Mouse (Mus musculus): Measurements from ENCODE around the gene Tent5b. TPM values are rescaled to one million over a fixed set of nuclear protein-coding genes. Genes with fewer than 3 reads are reported as not detected.

The Tent5b gene
- polyA plus RNA-seq, 1 experiment from 2014 or later = not detected

Other genes starting within 250 kb of the Tent5b start
- gene Map3k6, start 239.3 kb upstream of the Tent5b start, polyA plus RNA-seq (2016; fragmentation: Nextera tagmentation; extraction: Ambion mirVana) = 2.8 and 3.6 TPM in 2 replicates
- 0.37 and 0.46 TPM in 2 replicates for gene Sytl1, start 217.0 kb upstream of the Tent5b start, polyA plus RNA-seq (2016; fragmentation: Nextera tagmentation; extraction: Ambion mirVana)
- 47.6 and 48.4 TPM in 2 replicates for gene Tmem222, start 202.3 kb upstream of the Tent5b start, polyA plus RNA-seq (2016; fragmentation: Nextera tagmentation; extraction: Ambion mirVana)
- gene Wdtc1, start 126.7 kb upstream of the Tent5b start, polyA plus RNA-seq (2016; fragmentation: Nextera tagmentation; extraction: Ambion mirVana) = 10.0 and 11.2 TPM in 2 replicates
- gene Slc9a1, start 110.4 kb upstream of the Tent5b start, polyA plus RNA-seq (2016; fragmentation: Nextera tagmentation; extraction: Ambion mirVana) = 4.2 and 4.9 TPM in 2 replicates
- gene Trnp1, start 18.4 kb downstream of the Tent5b start, polyA plus RNA-seq (2016; fragmentation: Nextera tagmentation; extraction: Ambion mirVana) = 0.14 and 0.27 TPM in 2 replicates
- gene Kdf1, start 38.8 kb downstream of the Tent5b start, polyA plus RNA-seq (2016; fragmentation: Nextera tagmentation; extraction: Ambion mirVana) = 0.26 and 0.44 TPM in 2 replicates
- gene Nudc, start 65.9 kb downstream of the Tent5b start, polyA plus RNA-seq (2016; fragmentation: Nextera tagmentation; extraction: Ambion mirVana) = 285 and 299 TPM in 2 replicates
- 0.56 and 0.77 TPM in 2 replicates for gene Nr0b2, start 73.2 kb downstream of the Tent5b start, polyA plus RNA-seq (2016; fragmentation: Nextera tagmentation; extraction: Ambion mirVana)
- gene Gpatch3, start 94.6 kb downstream of the Tent5b start, polyA plus RNA-seq (2016; fragmentation: Nextera tagmentation; extraction: Ambion mirVana) = 7.8 and 8.9 TPM in 2 replicates
- gene Gpn2, start 104.2 kb downstream of the Tent5b start, polyA plus RNA-seq (2016; fragmentation: Nextera tagmentation; extraction: Ambion mirVana) = 15.2 and 16.2 TPM in 2 replicates
- 0.21 and 0.81 TPM in 2 replicates for gene Sfn, start 122.0 kb downstream of the Tent5b start, polyA plus RNA-seq (2016; fragmentation: Nextera tagmentation; extraction: Ambion mirVana)
- 4.6 and 5.5 TPM in 2 replicates for gene Zdhhc18, start 170.0 kb downstream of the Tent5b start, polyA plus RNA-seq (2016; fragmentation: Nextera tagmentation; extraction: Ambion mirVana)
- 7.0 and 10.0 TPM in 2 replicates for gene Pigv, start 192.5 kb downstream of the Tent5b start, polyA plus RNA-seq (2016; fragmentation: Nextera tagmentation; extraction: Ambion mirVana)

All from liver, embryonic 12.5 days (tissue).